Mouse (Mus musculus) thymus, adult 2 months (tissue): Measurements from ENCODE around the gene Fzd2. TPM values are rescaled to one million over a fixed set of nuclear protein-coding genes. Genes with fewer than 3 reads are reported as not detected.
A peak's percentile ranks its signal among the peaks of the same experiment; 100 is the strongest.

Experiments
- DNase-seq: peaks from one replicate; pipeline ENCODE4 v3.0.0; 2021
- H3K27ac ChIP-seq: fragments of 200-500 bp; 2 replicates; pipeline ENCODE4 v1.5.1; 2012; ENCODE audit warnings: low read length, control low read depth; ENCODE audit not compliant: control insufficient read depth, insufficient read depth
- H3K27me3 ChIP-seq: fragments of 200-500 bp; 2 replicates; pipeline ENCODE4 v1.6.1; 2012; ENCODE audit warnings: mild to moderate bottlenecking, low read length, moderate library complexity, mixed read lengths; ENCODE audit not compliant: control insufficient read depth, insufficient read depth
- H3K36me3 ChIP-seq: fragments of 200-500 bp; 2 replicates; pipeline ENCODE4 v1.6.1; 2012; ENCODE audit warnings: mild to moderate bottlenecking, low read length, moderate library complexity; ENCODE audit not compliant: control insufficient read depth, insufficient read depth
- H3K4me1 ChIP-seq: fragments of 200-500 bp; replicated peaks from 2 replicates; pipeline ENCODE4 v1.6.1; 2012; ENCODE audit warnings: low read length; ENCODE audit not compliant: control insufficient read depth, insufficient read depth
- H3K4me3 ChIP-seq: fragments of 200-500 bp; 2 replicates; pipeline ENCODE4 v1.5.1; 2012; ENCODE audit warnings: mild to moderate bottlenecking, low read length, control low read depth, moderate library complexity; ENCODE audit not compliant: control insufficient read depth, insufficient read depth
- CTCF ChIP-seq: fragments of 200-500 bp; IDR thresholded peaks from 2 replicates; pipeline ENCODE4 v1.5.1; 2012; ENCODE audit warnings: mild to moderate bottlenecking, control low read depth, low read length, moderate library complexity, borderline replicate concordance; ENCODE audit not compliant: control insufficient read depth, poor library complexity, insufficient read depth; ENCODE audit errors: extremely low read depth
- POLR2A ChIP-seq: fragments of 200-500 bp; IDR thresholded peaks from 2 replicates; pipeline ENCODE4 v1.6.1; 2012; ENCODE audit warnings: mild to moderate bottlenecking, low read length, control low read depth, moderate library complexity; ENCODE audit not compliant: control insufficient read depth, poor library complexity, insufficient read depth; ENCODE audit errors: extremely low read depth
- WGBS: fragments of 180-500 bp; shearing (Covaris S2); methylation state at CpG from one replicate; pipeline ENCODE4 v1.1.7; 2018; 5-methylcytosine and 5-hydroxymethylcytosine counted together
- polyA plus RNA-seq: library from polyadenylated mRNA; depleted of rRNA; stranded (reverse); fragments of >200 nt; gene quantifications from 2 replicates; pipeline ENCODE4 v1.2.3, GENCODE M21; 2012

Gene Fzd2
- polyA plus RNA-seq, 1 experiment, result 10.2 TPM

DNA sequence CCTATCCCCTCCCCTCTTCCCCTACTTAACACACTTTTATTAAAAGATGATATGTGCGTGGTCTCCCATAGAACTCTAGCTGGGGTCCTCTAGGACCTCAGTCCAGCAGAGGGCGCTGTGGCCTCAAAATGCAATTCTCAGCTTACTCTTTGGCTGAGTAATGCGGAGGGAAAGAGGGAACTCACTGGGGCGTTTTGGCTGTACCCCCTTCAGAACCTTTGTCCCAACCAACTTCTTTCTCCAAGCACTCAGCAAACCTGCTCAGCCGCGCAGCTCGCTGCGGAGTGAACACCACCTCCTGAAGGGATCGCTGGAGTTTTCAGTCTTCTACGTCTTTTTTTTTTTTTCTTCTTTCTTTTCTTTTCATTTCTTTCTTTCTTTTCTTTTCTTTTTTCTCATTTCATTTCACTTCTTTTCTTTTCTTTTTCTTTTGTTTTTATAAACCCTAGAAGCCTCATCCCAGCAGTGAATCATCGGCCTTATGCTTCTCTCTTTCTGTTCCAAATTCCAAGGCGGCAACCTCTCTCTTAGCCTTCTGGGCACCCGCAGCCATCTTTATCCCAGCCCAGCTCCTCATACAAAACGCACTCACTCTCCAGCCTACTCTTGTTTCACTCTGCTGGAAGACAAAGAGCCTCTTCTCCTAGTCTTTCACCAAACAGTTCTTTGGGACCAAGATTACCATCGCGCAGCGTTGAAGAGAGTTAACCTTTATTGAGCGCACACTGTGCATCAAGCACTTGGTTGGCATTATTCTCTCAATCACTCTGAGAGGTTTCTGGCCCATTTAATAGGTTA is 31.1 kb upstream of the Fzd2 start:
- peak; percentile 57; the same call in 1 of the 2 replicates for TF ChIP-seq CTCF
- TF ChIP-seq POLR2A, result no peak
- WGBS, result 22% methylated on average over 18 of the region's 18 CpGs
- Histone ChIP-seq H3K36me3 (no peaks in the 10 kb centered on the region), H3K4me3 (no peak overlapping the region), H3K27me3 (no peaks in the 10 kb centered on the region), H3K4me1 (no peaks in the 10 kb centered on the region), H3K27ac (no peak overlapping the region)
- peak; percentile 77 for DNase-seq

DNA sequence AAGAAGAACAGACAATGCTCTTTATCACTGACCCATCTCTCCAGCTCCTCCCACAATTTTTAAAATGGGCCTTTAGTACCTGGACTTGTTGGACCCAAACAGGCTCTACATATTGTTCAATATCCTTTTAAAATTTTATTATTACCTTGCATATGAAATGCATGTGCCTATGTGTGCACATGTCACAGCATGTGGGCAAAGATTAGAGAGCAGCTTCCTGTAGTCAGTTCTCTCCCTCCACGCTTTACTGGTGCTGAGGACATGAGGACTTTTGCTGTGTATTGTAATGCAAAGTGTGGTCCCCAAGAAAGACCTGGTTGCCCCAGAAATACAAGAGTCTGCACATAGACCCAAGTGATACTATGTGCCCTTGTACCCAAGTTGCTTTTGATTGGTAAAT is 29.2 kb upstream of the Fzd2 start:
- Histone ChIP-seq H3K36me3 (no peaks in the 10 kb centered on the region), H3K27ac (no peak overlapping the region), H3K4me1 (no peaks in the 10 kb centered on the region), H3K27me3 (no peaks in the 10 kb centered on the region), H3K4me3 (no peak overlapping the region)
- TF ChIP-seq POLR2A (no peak), CTCF (no peak)
- DNase-seq, result no peak
- WGBS, result 50% methylated on average over 1 of the region's 1 CpGs

DNA sequence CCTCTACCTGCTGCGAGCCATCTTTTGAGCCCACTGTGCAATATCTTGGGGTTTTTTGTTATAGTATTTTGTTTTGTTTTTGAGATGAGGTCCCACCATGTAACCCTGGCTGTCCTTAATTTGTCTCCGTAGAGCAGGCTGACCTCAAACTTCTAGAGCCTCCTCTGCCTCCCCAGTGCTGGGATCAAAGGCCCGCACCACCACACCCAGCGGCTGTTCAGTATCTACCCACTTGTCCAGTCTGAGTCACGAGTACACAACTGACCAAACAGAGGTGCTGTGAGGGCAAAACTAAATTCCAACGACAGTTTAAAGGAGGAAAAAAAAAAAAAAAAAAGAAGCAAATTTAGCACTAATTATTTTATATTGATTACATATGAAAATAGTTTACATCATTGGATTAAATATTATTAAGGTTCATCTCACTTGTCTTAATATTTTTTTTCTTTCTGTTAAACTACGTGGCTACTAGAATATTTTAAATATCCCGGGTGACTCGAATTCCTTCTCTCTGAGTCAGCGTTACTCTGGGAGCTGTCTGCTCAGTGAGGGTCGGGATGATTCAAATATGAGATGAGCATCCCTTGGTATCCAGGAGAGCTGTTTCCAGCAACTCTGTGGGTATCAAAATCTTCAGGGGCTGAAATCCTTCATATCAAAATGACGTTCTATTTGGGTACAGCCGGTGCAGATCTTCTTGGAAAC is 28.0 kb upstream of the Fzd2 start:
- no peak for TF ChIP-seq POLR2A
- no peak for TF ChIP-seq CTCF
- no peak overlapping the region for H3K27ac ChIP-seq
- no peaks in the 10 kb centered on the region for H3K4me1 ChIP-seq
- 85% methylated on average over 13 of the region's 13 CpGs for WGBS
- no peak overlapping the region for H3K4me3 ChIP-seq
- H3K27me3 ChIP-seq, result no peaks in the 10 kb centered on the region; the same call in 1 of the 2 replicates
- DNase-seq, result no peak
- H3K36me3 ChIP-seq, result no peaks in the 10 kb centered on the region

DNA sequence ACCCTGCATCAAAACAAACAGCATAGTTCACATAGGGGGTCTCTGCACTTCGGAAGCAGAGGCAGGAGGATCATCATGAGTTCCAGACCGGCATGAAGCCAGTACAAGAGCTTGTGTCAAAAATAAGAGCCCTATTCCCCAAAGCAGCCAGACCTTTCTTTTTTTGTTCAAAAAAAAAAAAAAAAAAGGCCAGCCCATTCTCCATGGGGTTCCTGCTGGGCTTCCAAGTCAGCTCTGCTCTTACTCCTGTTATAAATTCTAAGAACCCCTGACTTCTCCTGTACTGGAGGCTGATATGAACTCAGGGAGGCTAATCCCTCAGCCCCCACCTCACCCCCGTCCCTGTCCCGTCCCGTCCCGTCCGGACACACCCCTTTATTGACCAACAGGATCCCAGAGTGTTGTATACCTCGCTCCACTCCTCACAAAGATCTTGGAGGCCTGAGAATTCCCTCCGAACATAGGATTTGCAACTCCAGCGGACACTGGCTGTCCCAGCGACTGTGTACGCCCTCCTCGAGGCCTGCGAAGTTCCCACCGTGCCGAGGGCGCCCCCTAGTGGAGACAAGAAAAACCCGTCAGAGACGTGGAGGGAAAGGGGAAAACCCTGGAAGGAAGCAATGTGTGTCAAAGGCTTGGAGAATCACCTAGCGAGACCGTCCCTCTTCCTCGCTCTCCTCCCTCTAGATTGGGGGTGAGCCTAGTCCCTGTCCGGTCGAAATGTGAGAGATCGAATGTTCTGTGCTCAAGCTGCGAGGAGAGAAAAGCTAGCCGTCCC is 25.7 kb upstream of the Fzd2 start:
- Histone ChIP-seq H3K36me3 (no peaks in the 10 kb centered on the region), H3K4me3 (no peak overlapping the region), H3K27me3 (no peaks in the 10 kb centered on the region; the same call in 1 of the 2 replicates), H3K27ac (no peak overlapping the region), H3K4me1 (no peaks in the 10 kb centered on the region)
- DNase-seq, result peak; percentile 77
- WGBS, result 12% methylated on average over 27 of the region's 27 CpGs
- TF ChIP-seq POLR2A (no peak), CTCF (peak; percentile 95)

DNA sequence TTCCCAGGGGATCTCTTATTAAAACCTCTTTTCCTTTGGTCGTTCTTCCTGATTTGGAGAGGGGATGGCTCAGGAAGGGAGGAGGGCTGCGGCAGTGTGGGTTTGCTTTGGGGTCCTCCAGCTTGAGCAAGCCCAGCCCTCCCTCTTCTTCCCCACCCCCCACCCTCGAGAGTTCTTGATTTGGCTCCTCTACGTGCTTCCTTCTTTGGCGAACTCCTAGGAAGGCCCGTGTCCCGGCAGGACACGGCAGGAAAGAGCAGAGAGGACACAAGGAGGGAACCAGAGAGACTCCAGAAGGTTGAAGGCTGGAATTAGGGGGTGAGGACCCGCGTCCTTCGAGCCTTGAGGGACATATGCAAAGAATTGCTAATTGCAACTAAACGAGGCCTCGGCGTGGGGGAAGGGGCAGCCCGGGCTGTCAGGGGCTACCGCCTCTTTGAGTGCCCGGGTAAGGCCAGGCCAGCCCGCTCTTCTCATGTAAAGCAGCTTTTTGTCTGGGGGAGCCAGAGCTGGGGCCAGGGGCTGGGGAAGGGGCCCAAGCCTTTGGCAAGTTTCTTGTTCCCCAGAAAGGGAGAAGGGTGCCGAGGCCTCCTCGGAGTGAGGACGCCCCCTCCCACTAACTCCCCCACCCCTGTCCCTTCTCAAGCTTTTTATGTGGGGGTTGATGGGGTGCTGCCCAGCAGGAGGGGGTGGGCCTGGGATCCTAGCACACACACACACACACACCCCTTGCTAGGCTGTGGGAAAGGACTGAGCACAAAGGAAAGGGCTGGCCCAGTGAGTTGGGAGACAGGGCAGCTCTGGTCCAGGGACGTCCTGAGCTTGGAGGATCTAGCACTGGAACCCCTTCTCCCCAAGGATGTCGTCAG is 24.8 kb upstream of the Fzd2 start, which contains the start of gene Gm11627:
Gm11627 (minus strand) TSS at position 297 of the 869 bp plus-strand sequence.
- no peak for TF ChIP-seq POLR2A
- TF ChIP-seq CTCF, result no peak
- Histone ChIP-seq H3K4me3 (no peak within 1 kb of the TSS), H3K4me1 (no peaks in the 10 kb centered on the region), H3K36me3 (no peaks in the 10 kb centered on the region), H3K27ac (no peak within 1 kb of the TSS), H3K27me3 (no peaks in the 10 kb centered on the region; the same call in 1 of the 2 replicates)
- 39% methylated on average over 23 of the region's 23 CpGs for WGBS
- no peak for DNase-seq
